Mouse (Mus musculus): ENCODE measurements around the gene Rsf1.

- TF ChIP-seq POLR2A (IDR thresholded peaks at IDR 0.05; ENCODE audit: borderline replicate concordance, extremely low read depth, insufficient read depth, insufficient read length, poor library complexity, severe bottlenecking) = no peak
- TF ChIP-seq CTCF (IDR thresholded peaks at IDR 0.05; ENCODE audit: borderline replicate concordance, extremely low read depth, insufficient read depth, insufficient read length) = no peak
Measured at GRCm38 (mm10) chr7:97579976-97580842, 520 bp downstream of the Rsf1 start.
